Mouse (Mus musculus) hindbrain, embryonic 11.5 days (tissue): ENCODE results near the gene Wdr91. TPM values are rescaled to one million over a fixed set of nuclear protein-coding genes. Genes with fewer than 3 reads are reported as not detected.

Experiments
- ATAC-seq: fragments of 200-750 bp; cut with Nextera tagmentation; 2 replicates; pipeline ENCODE4 v1.8.0; 2017; ENCODE audit warnings: mild to moderate bottlenecking, moderate TSS enrichment, moderate library complexity; ENCODE audit not compliant: low FRiP score
- DNase-seq: peaks from one replicate; pipeline ENCODE4 v3.0.0-alpha.2; 2015; ENCODE audit warnings: low spot score
- H3K27ac ChIP-seq: fragments of 300-500 bp; sonication (generic); 2 replicates; pipeline ENCODE4 v1.5.1; 2014; ENCODE audit warnings: mild to moderate bottlenecking, low read depth, low read length
- H3K27me3 ChIP-seq: fragments of 300-500 bp; sonication (generic); 2 replicates; pipeline ENCODE4 v1.6.1; 2014; ENCODE audit warnings: mild to moderate bottlenecking, low read length, moderate library complexity, mixed read lengths; ENCODE audit not compliant: control insufficient read depth, insufficient read depth
- H3K36me3 ChIP-seq: fragments of 300-500 bp; sonication (generic); 2 replicates; pipeline ENCODE4 v1.6.1; 2014; ENCODE audit warnings: mild to moderate bottlenecking, low read length, moderate library complexity, mixed read lengths; ENCODE audit not compliant: control insufficient read depth, insufficient read depth
- H3K4me1 ChIP-seq: fragments of 300-500 bp; sonication (generic); replicated peaks from 2 replicates; pipeline ENCODE4 v1.6.1; 2014; ENCODE audit warnings: low read length, mixed read lengths; ENCODE audit not compliant: control insufficient read depth, insufficient read depth
- H3K4me2 ChIP-seq: fragments of 300-500 bp; sonication (generic); replicated peaks from 2 replicates; pipeline ENCODE4 v1.6.1; 2014; ENCODE audit warnings: mild to moderate bottlenecking, low read depth, low read length
- H3K4me3 ChIP-seq: fragments of 300-500 bp; sonication (generic); 2 replicates; pipeline ENCODE4 v1.5.1; 2014; ENCODE audit warnings: low read depth, low read length
- H3K9ac ChIP-seq: fragments of 300-500 bp; sonication (generic); 2 replicates; pipeline ENCODE4 v1.6.1; 2014; ENCODE audit warnings: low read depth, low read length
- H3K9me3 ChIP-seq: fragments of 300-500 bp; sonication (generic); 2 replicates; pipeline ENCODE4 v1.6.1; 2016; ENCODE audit warnings: low read length; ENCODE audit not compliant: control insufficient read depth
- WGBS: fragments of 180-500 bp; shearing (Covaris S2); extraction: QIAGEN DNeasy Blood & Tissue Kit; methylation state at CpG from one replicate; pipeline ENCODE4 v1.1.7; 2014; 5-methylcytosine and 5-hydroxymethylcytosine counted together
- polyA plus RNA-seq: library from polyadenylated mRNA; unstranded; fragments of >200 nt; fragmentation: Nextera tagmentation; extraction: Ambion mirVana; gene quantifications from 2 replicates; pipeline ENCODE4 v1.2.1, GENCODE M21; 2014

Wdr91 gene
- 11.0 and 12.3 TPM in 2 replicates for polyA plus RNA-seq

DNA sequence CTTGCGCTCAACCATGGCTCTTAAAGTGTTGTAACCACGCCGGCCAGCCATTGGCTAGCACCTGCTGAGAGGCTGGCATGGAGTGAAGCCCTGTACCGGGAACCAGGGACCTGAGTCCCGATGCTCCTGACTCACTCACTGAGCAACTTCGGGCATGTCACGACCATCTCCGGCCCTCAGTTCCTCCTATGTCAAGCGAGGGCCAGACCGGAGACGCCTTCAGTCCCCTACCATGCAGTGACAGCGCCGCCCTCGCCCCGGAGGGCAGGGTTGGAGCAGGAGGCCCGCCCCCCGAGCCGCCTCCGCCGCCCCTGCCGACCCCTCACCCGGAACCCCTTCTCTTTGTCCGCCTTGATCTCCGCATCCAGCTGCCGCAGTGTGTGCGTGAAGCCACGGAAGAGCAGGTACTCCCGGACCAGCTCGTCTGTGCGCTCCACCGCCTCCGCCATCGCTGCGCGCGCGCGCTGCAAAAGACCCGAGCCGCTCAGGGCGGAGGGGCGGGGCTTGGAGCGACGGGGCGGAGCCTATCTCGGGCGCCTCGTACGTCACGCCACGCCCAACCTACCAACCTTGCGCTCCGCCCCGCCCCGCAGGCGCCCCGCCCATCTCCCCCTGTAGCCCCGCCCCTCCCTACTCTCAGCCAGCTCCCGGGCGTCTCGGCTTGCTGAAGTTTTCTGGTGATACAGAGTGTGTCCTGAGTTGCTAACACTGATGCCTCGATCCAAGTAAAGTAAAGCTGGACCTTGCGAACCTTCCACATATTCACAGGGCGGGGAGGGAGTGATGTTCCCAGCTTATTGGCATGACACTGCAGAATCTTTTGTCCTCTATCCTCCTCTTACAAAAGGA, at the start of gene Wdr91:
Gene Wdr91, minus strand, starts transcription at position 506 of the 849 bp plus-strand sequence.
- under 1% methylated on average over 60 of the region's 64 CpGs for WGBS

DNA sequence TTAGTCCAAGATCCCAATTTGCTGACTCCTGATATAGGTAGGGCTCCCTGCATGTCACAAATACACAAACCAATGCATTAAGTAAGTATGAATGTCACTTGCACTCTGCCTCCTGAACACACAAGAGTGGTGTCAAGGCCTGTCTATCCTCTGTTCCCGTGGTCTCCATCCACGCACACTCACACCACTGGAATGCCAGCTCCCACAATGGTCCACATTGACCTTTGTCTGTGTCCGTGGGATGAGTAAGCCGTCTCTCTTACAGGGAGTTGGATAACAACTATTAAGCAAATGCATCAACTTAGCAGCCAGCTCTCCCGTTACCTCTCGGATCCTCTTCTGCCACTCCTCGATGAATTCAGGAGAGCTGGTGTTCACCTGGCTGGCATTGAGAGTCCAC, 48.5 kb upstream of the Wdr91 start:
- ATAC-seq: no peak
- Histone ChIP-seq H3K36me3 (no peaks in the 10 kb centered on the region), H3K4me3 (no peak overlapping the region), H3K9me3 (no peaks in the 10 kb centered on the region), H3K27me3 (no peaks in the 10 kb centered on the region), H3K9ac (no peak overlapping the region), H3K4me1 (no peaks in the 10 kb centered on the region), H3K27ac (no peak overlapping the region), H3K4me2 (no peak overlapping the region)
- 90% methylated on average over 7 of the region's 7 CpGs for WGBS
- no peak for DNase-seq

More for the DNA sequence above, at the start of gene Wdr91:
- Histone ChIP-seq H3K27ac (peak within 1 kb of the TSS; percentile 63), H3K9ac (peak within 1 kb of the TSS; percentile 52), H3K4me1 (no peaks in the 10 kb centered on the region), H3K9me3 (no peaks in the 10 kb centered on the region), H3K36me3 (no peaks in the 10 kb centered on the region), H3K4me3 (peak within 1 kb of the TSS; percentile 68), H3K27me3 (no peaks in the 10 kb centered on the region), H3K4me2 (peak within 1 kb of the TSS; percentile 57)
- peak; percentile 94 for ATAC-seq
- DNase-seq: peak; percentile 97

GRCm38 (mm10) chr6:34955862-34956241, 45.2 kb upstream of the Wdr91 start:
- Histone ChIP-seq H3K4me2 (no peak overlapping the region; the same call in 1 of the 2 replicates), H3K4me3 (no peak overlapping the region), H3K27ac (no peak overlapping the region), H3K9me3 (no peaks in the 10 kb centered on the region), H3K27me3 (no peaks in the 10 kb centered on the region), H3K36me3 (no peaks in the 10 kb centered on the region), H3K4me1 (no peaks in the 10 kb centered on the region), H3K9ac (0 out of 2 replicates have a peak overlapping the region, but pooled peaks have one; percentile 12)
- DNase-seq: no peak
- WGBS: 43% methylated on average over 8 of the region's 8 CpGs
- no peak; the same call in 1 of the 2 replicates for ATAC-seq

- Histone ChIP-seq H3K9ac (0 out of 2 replicates have a peak overlapping the region, but pooled peaks have one; percentile 12), H3K9me3 (no peaks in the 10 kb centered on the region), H3K27ac (no peak overlapping the region), H3K4me2 (no peak overlapping the region; the same call in 1 of the 2 replicates), H3K4me1 (no peaks in the 10 kb centered on the region), H3K27me3 (no peaks in the 10 kb centered on the region), H3K36me3 (no peaks in the 10 kb centered on the region), H3K4me3 (no peak overlapping the region)
- DNase-seq (peak; percentile 61), ATAC-seq (peak; percentile 76; the same call in 1 of the 2 replicates)
- WGBS: 57% methylated on average over 18 of the region's 18 CpGs
Observed at GRCm38 (mm10) chr6:34954926-34955861, 44.5 kb upstream of the Wdr91 start.

DNA sequence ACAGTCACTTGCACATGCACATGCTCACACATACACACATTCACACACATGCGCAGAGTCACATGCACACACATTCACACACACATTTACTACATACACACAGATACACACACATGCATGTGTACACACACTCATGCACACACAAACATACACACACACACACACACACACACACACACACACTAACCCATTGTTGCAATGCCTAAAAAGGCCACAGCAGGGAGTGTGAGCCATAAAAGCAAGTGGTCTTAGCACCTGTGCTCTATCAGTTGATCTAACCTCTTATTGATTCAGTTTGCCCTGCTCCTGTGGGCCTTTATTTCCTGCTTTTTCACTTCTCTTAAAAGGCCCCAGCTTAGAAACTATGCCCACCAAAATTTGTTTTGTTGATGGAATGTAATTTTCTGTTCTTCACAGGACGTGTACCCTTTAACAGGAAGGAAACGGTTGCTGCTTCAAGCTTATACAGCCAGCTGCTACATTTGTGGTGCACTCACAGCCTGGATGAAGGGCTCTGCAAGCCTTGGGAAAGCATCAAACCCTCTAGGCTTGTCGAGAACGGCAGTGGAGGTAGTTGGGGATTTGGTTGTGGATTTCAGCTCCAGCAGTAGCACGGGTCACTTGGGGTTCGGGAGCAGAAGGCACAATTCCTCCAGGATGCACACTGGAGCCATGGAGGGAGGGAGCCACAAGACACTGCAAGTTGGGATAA, 41.4 kb upstream of the Wdr91 start:
- Histone ChIP-seq H3K4me1 (no peaks in the 10 kb centered on the region; the same call in 1 of the 2 replicates), H3K4me3 (no peak overlapping the region), H3K27ac (no peak overlapping the region), H3K9me3 (no peaks in the 10 kb centered on the region), H3K36me3 (no peaks in the 10 kb centered on the region), H3K27me3 (no peaks in the 10 kb centered on the region), H3K9ac (no peak overlapping the region), H3K4me2 (no peak overlapping the region)
- ATAC-seq: no peak
- WGBS: 78% methylated on average over 7 of the region's 7 CpGs
- no peak for DNase-seq

GRCm38 (mm10) chr6:34951518-34951917, 40.8 kb upstream of the Wdr91 start:
- no peak for ATAC-seq
- H3K4me2 ChIP-seq: no peak overlapping the region
- H3K9me3 ChIP-seq: no peaks in the 10 kb centered on the region
- H3K4me1 ChIP-seq: no peaks in the 10 kb centered on the region; the same call in 1 of the 2 replicates
- H3K4me3 ChIP-seq: no peak overlapping the region
- 89% methylated on average over 7 of the region's 7 CpGs for WGBS
- no peaks in the 10 kb centered on the region for H3K27me3 ChIP-seq
- H3K36me3 ChIP-seq: no peaks in the 10 kb centered on the region
- DNase-seq: no peak
- H3K27ac ChIP-seq: no peak overlapping the region
- no peak overlapping the region for H3K9ac ChIP-seq

DNA sequence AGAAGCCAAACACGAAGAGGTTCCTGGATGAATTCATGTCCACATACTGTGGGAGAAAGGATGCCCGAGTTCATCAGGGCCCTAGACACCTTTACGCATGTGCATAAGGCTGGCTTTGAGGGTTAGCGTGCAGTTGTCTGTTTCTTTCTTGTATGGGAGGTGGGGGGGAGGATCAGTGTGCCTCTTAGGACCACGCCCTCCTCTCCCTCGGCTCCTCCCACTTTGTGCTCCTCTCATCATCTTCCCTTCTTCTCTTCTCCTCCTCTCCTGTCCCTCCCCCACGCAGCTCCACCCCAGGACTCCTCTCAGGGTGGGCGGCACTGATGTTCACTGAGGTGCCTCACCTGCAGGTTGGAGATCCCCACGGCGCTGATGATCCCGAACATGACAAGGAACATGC, 37.8 kb upstream of the Wdr91 start:
- no peak for DNase-seq
- no peak overlapping the region for H3K4me3 ChIP-seq
- no peaks in the 10 kb centered on the region for H3K9me3 ChIP-seq
- peak overlapping the region; percentile 28 for H3K4me2 ChIP-seq
- H3K27me3 ChIP-seq: no peaks in the 10 kb centered on the region
- ATAC-seq: no peak
- no peaks in the 10 kb centered on the region; the same call in 1 of the 2 replicates for H3K4me1 ChIP-seq
- H3K36me3 ChIP-seq: no peaks in the 10 kb centered on the region
- 17% methylated on average over 11 of the region's 11 CpGs for WGBS
- no peak overlapping the region for H3K9ac ChIP-seq
- no peak overlapping the region for H3K27ac ChIP-seq

DNA sequence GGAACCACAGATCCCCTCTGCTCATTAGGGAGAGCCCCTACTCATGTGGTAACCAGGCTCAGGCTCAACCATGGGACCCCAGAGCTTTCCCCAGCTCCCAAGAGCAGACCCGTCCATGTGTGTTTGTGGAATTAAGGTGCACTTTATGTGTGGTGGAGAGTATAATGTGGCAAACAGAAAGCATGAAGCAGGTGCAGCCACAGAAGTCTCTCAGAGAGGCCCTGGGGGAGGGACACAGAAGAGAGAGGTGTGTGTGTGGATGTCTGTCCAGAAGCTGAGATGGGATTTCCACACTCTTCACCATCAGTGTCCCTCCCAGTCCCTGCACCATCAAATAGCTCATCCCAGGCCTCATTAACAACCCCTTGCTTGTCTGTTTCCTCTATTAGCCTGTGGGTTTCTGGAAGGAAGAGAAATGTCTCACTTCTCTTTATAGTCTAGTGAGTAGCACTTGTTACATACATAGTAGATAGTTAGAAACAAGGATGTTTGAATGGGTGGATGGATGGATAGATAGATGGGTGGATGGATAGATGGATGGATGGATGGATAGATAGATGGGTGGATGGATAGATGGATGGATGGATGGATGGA, 35.9 kb upstream of the Wdr91 start:
- Histone ChIP-seq H3K4me1 (no peaks in the 10 kb centered on the region; the same call in 1 of the 2 replicates), H3K9ac (no peak overlapping the region), H3K9me3 (no peaks in the 10 kb centered on the region), H3K4me3 (no peak overlapping the region), H3K4me2 (no peak overlapping the region), H3K36me3 (no peaks in the 10 kb centered on the region), H3K27ac (no peak overlapping the region), H3K27me3 (no peaks in the 10 kb centered on the region)
- 94% methylated on average over 1 of the region's 1 CpGs for WGBS
- no peak for ATAC-seq
- DNase-seq: no peak
